8 mouse cellular contexts compared by ENCODE assay signal in genomic region chr4:86885790-86886159, GRCm38 (mm10). TPM values are rescaled to one million over a fixed set of nuclear protein-coding genes. Genes with fewer than 3 reads are reported as not detected.
DNase-seq lines count a peak whose midpoint lies in the region; ATAC-seq and TF ChIP-seq lines count a peak whose summit lies in the region.

No protein-coding gene starts in this region.

- no peaks in the 10 kb centered on the region for H3K27me3 ChIP-seq in lung, embryonic 15.5 days
- no peaks in the 10 kb centered on the region for H3K27me3 ChIP-seq in embryonic facial prominence, embryonic 15.5 days
- H3K27me3 ChIP-seq in intestine, postnatal 0 days (replicated peaks; ENCODE audit: control insufficient read depth, insufficient read depth, low read length) = no peaks in the 10 kb centered on the region
- H3K27me3 ChIP-seq in midbrain, embryonic 15.5 days (replicated peaks) = no peaks in the 10 kb centered on the region

- no peaks in the 10 kb centered on the region for H3K9me3 ChIP-seq in lung, embryonic 15.5 days
- no peaks in the 10 kb centered on the region for H3K9me3 ChIP-seq in embryonic facial prominence, embryonic 15.5 days (replicated peaks)
- no peaks in the 10 kb centered on the region for H3K9me3 ChIP-seq in intestine, postnatal 0 days (ENCODE audit: control insufficient read depth)
- no peaks in the 10 kb centered on the region for H3K9me3 ChIP-seq in midbrain, embryonic 15.5 days

- H3K4me1 ChIP-seq in lung, embryonic 15.5 days = peaks cover 8% of the 10 kb centered on the region; the same call in 1 of the 2 replicates
- H3K4me1 ChIP-seq in embryonic facial prominence, embryonic 15.5 days = no peaks in the 10 kb centered on the region
- no peaks in the 10 kb centered on the region for H3K4me1 ChIP-seq in intestine, postnatal 0 days (replicated peaks; ENCODE audit: control insufficient read depth, insufficient read depth, low read length)
- no peaks in the 10 kb centered on the region for H3K4me1 ChIP-seq in midbrain, embryonic 15.5 days

- WGBS in lung, embryonic 15.5 days = 45% methylated on average over 12 of the region's 12 CpGs
- WGBS in embryonic facial prominence, embryonic 15.5 days = 48% methylated on average over 12 of the region's 12 CpGs
- 48% methylated on average over 12 of the region's 12 CpGs for WGBS in intestine, postnatal 0 days
- 58% methylated on average over 12 of the region's 12 CpGs for WGBS in midbrain, embryonic 15.5 days

- peak overlapping the region; percentile 49 for H3K27ac ChIP-seq in lung, embryonic 15.5 days
- H3K27ac ChIP-seq in embryonic facial prominence, embryonic 15.5 days (replicated peaks) = peak overlapping the region; percentile 19; the same call in 1 of the 2 replicates
- no peak overlapping the region for H3K27ac ChIP-seq in intestine, postnatal 0 days (ENCODE audit: low read depth, low read length)
- no peak overlapping the region for H3K27ac ChIP-seq in midbrain, embryonic 15.5 days

- H3K4me3 ChIP-seq in lung, embryonic 15.5 days = peak overlapping the region; percentile 34
- peak overlapping the region; percentile 30 for H3K4me3 ChIP-seq in embryonic facial prominence, embryonic 15.5 days (replicated peaks)
- peak overlapping the region; percentile 24 for H3K4me3 ChIP-seq in intestine, postnatal 0 days (ENCODE audit: low read depth, low read length)
- H3K4me3 ChIP-seq in midbrain, embryonic 15.5 days = no peak overlapping the region

- ATAC-seq in lung, embryonic 15.5 days (ENCODE audit: borderline replicate concordance, extremely low read depth, low FRiP score, low TSS enrichment) = peak; percentile 60; the same call in 1 of the 2 replicates
- ATAC-seq in embryonic facial prominence, embryonic 15.5 days (ENCODE audit: insufficient number of reproducible peaks, low FRiP score, low TSS enrichment, low read depth) = no peak
- ATAC-seq in intestine, postnatal 0 days = 0 out of 2 replicates have a peak, but pooled peaks have one; percentile 38
- ATAC-seq in midbrain, embryonic 15.5 days (replicated peaks) = no peak
- ATAC-seq in erythroid progenitor cell, adult 5-6 weeks (replicated peaks; ENCODE audit: low FRiP score, poor library complexity, severe bottlenecking) = no peak

- DNase-seq in lung, postnatal 4 days = no peak
- no peak for DNase-seq in frontal cortex, postnatal 14 days (ENCODE audit: low spot score in 2 of 2)
- no peak for DNase-seq in urinary bladder, adult 18-20 months (ENCODE audit: low spot score in 2 of 2)

- peak overlapping the region; percentile 63 for H3K4me2 ChIP-seq in lung, embryonic 15.5 days
- H3K4me2 ChIP-seq in embryonic facial prominence, embryonic 15.5 days (replicated peaks) = peak overlapping the region; percentile 49
- peak overlapping the region; percentile 65 for H3K4me2 ChIP-seq in intestine, postnatal 0 days (replicated peaks; ENCODE audit: low read depth)
- H3K4me2 ChIP-seq in midbrain, embryonic 15.5 days = peak overlapping the region; percentile 20

- peak overlapping the region; percentile 17 for H3K9ac ChIP-seq in lung, embryonic 15.5 days
- no peak overlapping the region for H3K9ac ChIP-seq in embryonic facial prominence, embryonic 15.5 days
- peak overlapping the region; percentile 17; the same call in 1 of the 2 replicates for H3K9ac ChIP-seq in intestine, postnatal 0 days (ENCODE audit: low read depth, low read length)
- no peak overlapping the region for H3K9ac ChIP-seq in midbrain, embryonic 15.5 days

- TF ChIP-seq CTCF in intestine, postnatal 0 days (IDR thresholded peaks at IDR 0.05; ENCODE audit: low read depth) = no peak

- H3K36me3 ChIP-seq in lung, embryonic 15.5 days = no peaks in the 10 kb centered on the region
- H3K36me3 ChIP-seq in embryonic facial prominence, embryonic 15.5 days = no peaks in the 10 kb centered on the region
- no peaks in the 10 kb centered on the region for H3K36me3 ChIP-seq in intestine, postnatal 0 days (ENCODE audit: control insufficient read depth, insufficient read depth)
- no peaks in the 10 kb centered on the region for H3K36me3 ChIP-seq in midbrain, embryonic 15.5 days (replicated peaks)

RNA-seq across cellular contexts. Expression of gene Acer2, which starts 11.6 kb away (rescaled TPM):
- polyA plus RNA-seq in lung, embryonic 15.5 days (2015; fragmentation: Nextera tagmentation; extraction: Ambion mirVana) = 31.0 and 31.8 TPM in 2 replicates
- polyA plus RNA-seq in embryonic facial prominence, embryonic 15.5 days (2015; fragmentation: Nextera tagmentation; extraction: Ambion mirVana) = 16.0 and 16.3 TPM in 2 replicates
- polyA plus RNA-seq in intestine, postnatal 0 days (2015; fragmentation: Nextera tagmentation; extraction: Ambion mirVana) = 9.3 and 9.7 TPM in 2 replicates
- polyA plus RNA-seq in midbrain, embryonic 15.5 days (2015; fragmentation: Nextera tagmentation; extraction: Ambion mirVana) = 21.1 and 22.2 TPM in 2 replicates
- 1.4 TPM in 1 of 2 replicates, not detected in the other for total RNA-seq in erythroid progenitor cell, adult 5-6 weeks (2015; ENCODE audit: low replicate concordance)
- 0.68 TPM in 1 of 2 replicates, not detected in the other for total RNA-seq in erythroid progenitor cell, adult 5-6 weeks (2017; ENCODE audit: low replicate concordance)

RNA-seq across cellular contexts. Expression of gene Rps6, which starts 28.6 kb away (rescaled TPM):
- 689 and 797 TPM in 2 replicates for polyA plus RNA-seq in lung, embryonic 15.5 days (2015; fragmentation: Nextera tagmentation; extraction: Ambion mirVana)
- 702 and 729 TPM in 2 replicates for polyA plus RNA-seq in embryonic facial prominence, embryonic 15.5 days (2015; fragmentation: Nextera tagmentation; extraction: Ambion mirVana)
- polyA plus RNA-seq in intestine, postnatal 0 days (2015; fragmentation: Nextera tagmentation; extraction: Ambion mirVana) = 350 and 389 TPM in 2 replicates
- 329 and 335 TPM in 2 replicates for polyA plus RNA-seq in midbrain, embryonic 15.5 days (2015; fragmentation: Nextera tagmentation; extraction: Ambion mirVana)
- 1,192 and 1,255 TPM in 2 replicates for total RNA-seq in erythroid progenitor cell, adult 5-6 weeks (2015; ENCODE audit: low replicate concordance)
- 229 and 382 TPM in 2 replicates for total RNA-seq in erythroid progenitor cell, adult 5-6 weeks (2017; ENCODE audit: low replicate concordance)

Comparison
In these comparisons a context has a peak if more than half of its experiments do, and no peak if none do; other contexts are left out.
1. ATAC-seq: peak in lung, embryonic 15.5 days (single experiment) and intestine, postnatal 0 days (single experiment); none in embryonic facial prominence, embryonic 15.5 days (single experiment), midbrain, embryonic 15.5 days (single experiment) and erythroid progenitor cell, adult 5-6 weeks (single experiment).
2. H3K27ac ChIP-seq: peak in lung, embryonic 15.5 days (single experiment) and embryonic facial prominence, embryonic 15.5 days (single experiment); none in intestine, postnatal 0 days (single experiment) and midbrain, embryonic 15.5 days (single experiment).
3. H3K9ac ChIP-seq: peak in lung, embryonic 15.5 days (single experiment) and intestine, postnatal 0 days (single experiment); none in embryonic facial prominence, embryonic 15.5 days (single experiment) and midbrain, embryonic 15.5 days (single experiment).
4. Peak in every context shown above with its lines, with median percentiles within 50 percentile points of each other: H3K4me2 ChIP-seq.